Mouse (Mus musculus) liver, adult 2 months (tissue): ENCODE data around the gene Ptprs.

Experiments used
- CTCF ChIP-seq: fragments of 200-500 bp; IDR thresholded peaks from 2 replicates; pipeline ENCODE4 v1.5.1; 2011; ENCODE audit warnings: low read depth, low read length, control low read depth
- POLR2A ChIP-seq: fragments of 200-500 bp; IDR thresholded peaks from 2 replicates; pipeline ENCODE4 v1.6.1; 2011; ENCODE audit warnings: low read length, control low read depth; ENCODE audit not compliant: insufficient read depth; ENCODE audit errors: extremely low read depth

DNA sequence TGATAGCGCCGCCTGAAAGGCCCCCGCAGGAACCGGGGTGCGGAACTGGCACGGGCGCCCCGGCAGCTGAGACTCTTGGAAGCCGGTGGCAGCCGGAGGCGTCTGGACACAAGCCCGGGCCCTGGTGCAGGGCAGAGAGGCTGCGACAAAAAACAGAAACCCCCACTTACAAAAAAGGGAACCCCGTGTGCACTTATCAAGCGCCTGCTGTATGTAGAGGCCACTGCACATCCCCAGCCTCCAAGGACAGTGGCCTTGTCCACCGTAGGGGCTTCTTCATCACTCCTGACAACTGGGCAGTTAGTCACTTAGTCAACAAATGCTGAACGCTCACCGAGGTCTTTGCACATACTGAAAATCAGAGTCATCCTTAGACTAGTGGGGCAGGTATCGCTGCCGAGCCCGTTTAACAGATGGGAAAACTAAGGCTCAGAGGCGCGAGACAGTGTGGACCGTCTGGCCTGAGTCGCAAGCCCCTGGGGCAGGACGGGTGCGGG is 34.2 kb upstream of the Ptprs start:
- no peak for TF ChIP-seq POLR2A
- TF ChIP-seq CTCF = no peak
